Mouse (Mus musculus): ENCODE results near the gene Atg4b.
"Not testable (repeated sequence)": the region's sequence is repeated elsewhere in the genome, so short reads cannot be mapped to it uniquely, and the experiment has no call there.

Atg4b gene

GRCm38 (mm10) chr1:93823796-93824495, 72.6 kb downstream of the Atg4b start:
- DNase-seq: no peak

DNA sequence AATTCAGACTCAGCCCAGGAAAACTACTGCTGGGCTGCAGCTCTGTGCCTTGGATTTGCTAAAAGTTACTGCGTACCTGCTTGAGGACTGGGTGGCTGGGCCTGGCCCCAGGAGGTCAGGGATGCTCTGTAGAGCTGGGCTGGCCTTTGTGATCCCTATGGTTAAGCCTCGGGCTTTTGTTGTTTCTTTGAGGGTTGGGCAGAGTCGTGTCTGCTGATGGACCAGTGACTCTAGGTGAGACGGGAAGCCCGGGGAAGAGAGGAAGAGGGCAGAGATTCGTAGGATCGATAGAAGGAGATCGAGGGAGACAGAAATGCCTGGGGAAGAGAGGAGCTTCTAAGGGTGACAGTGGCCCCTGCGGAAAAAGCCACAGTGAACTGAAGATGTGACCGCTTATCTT, 73.3 kb downstream of the Atg4b start, which contains the start of gene D2hgdh:
TSS of gene D2hgdh (plus strand) at position 301 of the 400 bp plus-strand sequence.
- DNase-seq: no peak

- peak; percentile 95 for DNase-seq
Measured at GRCm38 (mm10) chr1:93825105-93825674, 73.9 kb downstream of the Atg4b start.

- DNase-seq: no peak
Measured at GRCm38 (mm10) chr1:93825771-93826539, 74.7 kb downstream of the Atg4b start.

DNA sequence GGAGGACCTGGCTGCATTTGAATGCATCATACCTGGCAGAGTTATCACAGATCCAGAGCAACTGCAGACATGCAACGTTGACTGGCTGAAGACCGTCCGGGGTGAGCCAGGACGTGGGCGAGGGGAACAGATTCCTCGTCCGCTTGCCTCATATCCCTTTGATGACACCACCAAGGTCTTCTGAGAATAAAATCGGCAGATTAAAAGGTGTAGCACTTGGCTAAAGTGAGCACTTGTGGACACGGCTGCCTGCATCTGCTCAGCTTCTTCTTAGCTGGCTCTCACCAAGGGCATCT, 75.2 kb downstream of the Atg4b start:
- no peak for DNase-seq

- not testable (repeated sequence) for DNase-seq
Measured at GRCm38 (mm10) chr1:93832754-93833360, 81.6 kb downstream of the Atg4b start.

DNA sequence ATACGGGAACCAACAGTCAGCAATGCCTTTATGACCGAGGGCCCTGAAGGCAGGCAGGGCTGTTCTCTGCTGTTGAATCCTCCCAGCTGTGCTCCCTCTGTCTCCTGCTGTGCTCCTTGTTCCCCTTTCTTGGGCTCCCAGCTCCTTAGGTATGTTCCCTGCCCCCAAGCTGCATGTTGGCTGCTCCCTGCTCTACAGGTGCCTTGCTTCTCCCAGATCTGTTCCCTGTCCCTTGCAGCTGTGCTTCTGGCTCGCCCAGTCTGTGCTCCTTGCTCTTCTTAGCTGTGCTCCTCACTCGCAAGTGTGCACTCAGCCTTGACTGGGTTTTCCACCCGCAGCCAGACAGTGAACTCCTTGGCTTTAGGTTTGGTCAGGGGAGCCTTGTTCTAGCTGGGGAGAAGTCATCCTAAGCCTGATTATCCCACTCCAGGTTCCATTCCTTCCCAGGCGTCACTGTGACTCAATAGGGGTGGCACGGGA, 83.4 kb downstream of the Atg4b start:
- no peak for DNase-seq

DNA sequence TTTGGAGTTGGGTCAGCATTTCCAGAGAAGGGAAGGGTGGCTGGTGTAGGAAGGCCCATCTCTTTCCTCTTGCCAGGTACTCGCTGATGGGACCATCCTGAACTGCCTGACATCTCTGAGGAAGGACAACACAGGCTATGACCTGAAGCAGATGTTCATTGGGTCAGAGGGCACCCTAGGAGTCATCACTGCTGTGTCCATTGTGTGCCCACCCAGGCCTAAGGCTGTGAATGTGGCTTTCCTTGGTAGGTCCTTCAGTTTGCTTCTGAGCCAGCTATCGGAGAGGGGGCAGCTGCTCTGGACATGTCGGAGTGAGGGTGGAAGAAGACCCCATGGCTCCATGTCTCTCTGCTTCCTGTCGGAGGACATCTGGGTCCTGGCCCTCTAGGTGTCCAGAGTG, 83.9 kb downstream of the Atg4b start:
- DNase-seq: no peak

DNA sequence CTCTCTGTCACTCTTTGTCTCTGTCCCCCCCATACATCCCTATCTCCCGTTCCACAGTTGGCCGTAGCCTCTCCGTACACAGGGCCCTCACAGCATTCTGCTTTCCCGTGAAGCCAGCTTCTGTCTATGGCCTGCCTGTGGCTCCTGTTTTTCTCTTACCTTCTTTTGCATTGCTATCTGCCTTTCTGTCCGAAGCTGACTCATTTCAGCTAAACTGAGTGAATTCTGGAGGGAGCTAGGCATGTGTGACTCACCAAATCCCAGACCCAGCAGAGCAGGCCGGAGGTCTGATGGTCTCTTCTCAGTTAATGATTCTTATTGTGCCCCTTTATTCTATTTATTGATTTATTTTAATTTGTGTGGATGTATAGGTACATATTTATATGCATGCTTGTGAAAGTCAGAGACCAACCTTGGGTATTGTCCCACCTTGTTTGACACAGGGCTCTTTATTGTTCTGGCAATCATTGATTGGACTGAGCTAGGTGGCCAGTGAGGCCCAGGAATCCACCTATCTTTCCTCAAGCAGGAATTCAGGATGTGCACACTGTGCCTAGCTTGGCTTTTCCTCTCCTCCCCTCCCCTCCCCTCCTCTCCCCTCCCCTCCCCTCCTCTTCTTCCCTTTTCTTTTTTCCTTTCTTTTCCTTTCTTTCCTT, 84.7 kb downstream of the Atg4b start:
- DNase-seq: no peak

- DNase-seq: no peak
Measured at GRCm38 (mm10) chr1:93836532-93836913, 85.2 kb downstream of the Atg4b start.

DNA sequence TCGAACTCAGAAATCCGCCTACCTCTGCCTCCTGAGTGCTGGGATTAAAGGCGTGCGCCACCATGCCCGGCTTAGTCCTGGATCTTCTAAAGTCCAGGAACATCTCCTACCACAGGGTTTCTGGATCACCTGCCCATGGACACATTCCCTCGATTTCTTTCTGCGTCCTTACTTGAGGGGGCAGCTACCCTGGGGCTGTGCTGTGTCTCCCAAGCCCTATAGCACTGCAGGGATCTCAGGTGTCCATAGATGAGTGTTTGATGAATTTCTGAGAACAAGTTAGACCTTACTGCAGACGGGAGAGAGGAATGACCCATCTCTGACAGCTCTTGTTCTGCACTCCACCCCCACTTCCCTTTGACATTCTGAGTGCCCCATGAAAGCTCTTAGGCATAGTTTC, 86.0 kb downstream of the Atg4b start:
- DNase-seq: no peak

DNA sequence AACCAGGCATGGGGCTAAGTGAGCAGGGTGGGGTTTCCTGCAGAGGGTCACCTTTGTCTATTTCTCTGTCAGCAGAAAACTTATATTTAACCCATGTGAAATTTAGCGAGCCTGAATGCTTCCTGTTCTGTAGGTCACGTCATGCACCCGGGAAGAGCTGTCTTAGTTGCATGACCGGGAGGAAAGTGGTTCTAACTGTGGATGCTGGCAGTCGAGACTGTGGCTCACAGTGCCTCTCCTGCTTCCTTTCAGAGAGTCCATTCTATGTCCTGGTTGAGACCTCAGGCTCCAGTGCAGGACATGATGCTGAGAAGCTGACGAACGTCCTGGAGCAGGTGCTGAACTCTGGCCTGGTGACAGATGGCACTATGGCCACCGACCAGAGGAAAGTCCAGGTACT, 87.3 kb downstream of the Atg4b start:
- DNase-seq: not testable (repeated sequence)
